Mouse (Mus musculus): Measurements from ENCODE around the gene Coch.
"Not testable (repeated sequence)": the region's sequence is repeated elsewhere in the genome, so short reads cannot be mapped to it uniquely, and the experiment has no call there.

Coch gene

DNA sequence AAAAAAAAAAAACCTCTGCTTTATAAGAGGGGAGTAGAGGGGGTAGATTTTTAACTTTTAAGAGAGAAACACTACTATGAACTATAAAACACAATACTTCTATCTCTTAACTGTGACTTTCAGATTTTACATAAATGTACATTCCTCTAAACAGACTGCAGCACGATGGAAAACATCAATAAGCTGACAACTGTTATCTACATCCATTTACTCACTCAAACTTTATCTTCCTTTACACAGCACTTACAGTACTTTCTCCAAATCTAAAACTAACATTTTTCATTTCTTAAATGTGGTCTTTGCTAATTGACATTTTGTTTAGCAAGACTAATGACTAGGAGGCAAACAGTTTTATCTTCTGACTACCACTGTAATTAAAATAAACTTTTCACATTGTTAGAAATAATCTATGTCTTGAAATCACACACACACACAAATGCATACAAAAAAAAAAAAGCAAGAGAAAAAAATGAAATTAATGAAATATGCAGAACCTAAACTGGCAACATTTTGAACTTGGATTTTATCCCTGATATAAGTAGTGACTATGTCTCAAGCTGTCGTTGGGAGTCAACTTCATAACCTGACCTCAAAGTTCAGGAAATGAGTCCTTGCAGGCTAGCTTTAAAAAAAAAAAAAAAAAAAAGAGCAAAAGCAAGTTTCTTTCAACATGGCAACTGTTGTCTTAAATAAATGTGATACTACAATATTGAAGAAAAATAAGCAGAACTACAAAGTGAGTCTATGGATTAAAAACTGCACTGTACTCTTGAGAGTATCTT, 43.7 kb downstream of the Coch start:
- in situ Hi-C loops (cut with MboI; ENCODE audit: unreplicated experiment in 2 of 2) = no loop called here

- in situ Hi-C loops (cut with MboI; ENCODE audit: unreplicated experiment in 2 of 2) = no loop called here
These were observed 48.7 kb downstream of the Coch start for GRCm38 (mm10) chr12:51641871-51642270.

DNA sequence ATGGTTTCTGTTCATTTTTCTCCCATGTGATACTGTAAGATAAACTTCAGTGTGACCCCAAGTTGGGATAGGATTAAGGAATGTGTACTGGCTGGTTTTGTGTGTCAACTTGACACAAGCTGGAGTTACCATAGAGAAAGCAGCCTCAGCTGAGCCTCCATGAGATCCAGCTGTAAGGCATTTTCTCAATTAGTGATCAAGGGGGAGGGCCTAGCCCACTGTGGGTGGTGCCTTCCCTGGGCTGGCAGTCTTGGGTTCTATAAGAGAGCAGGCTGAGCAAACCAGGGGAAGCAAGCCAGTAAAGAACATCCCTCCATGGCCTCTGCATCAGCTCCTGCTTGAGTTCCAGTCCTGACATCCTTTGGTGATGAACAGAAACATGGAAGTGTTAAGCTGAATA, 56.3 kb downstream of the Coch start:
- in situ Hi-C loops (cut with MboI; ENCODE audit: unreplicated experiment in 2 of 2) = not testable (repeated sequence)

Data from v-Abl transformed pro-B cells (cell line).